Mouse (Mus musculus) spleen, embryonic (tissue): ENCODE data around the gene Tnfsf4.

Experiments
- CTCF ChIA-PET: fragments of 350-600 bp; sonication (Branson Sonifier 250); formaldehyde crosslinking; loops from one replicate; lab custom pipeline; 2022; lab: Charles Lee

The Tnfsf4 gene

GRCm38 (mm10) chr1:161394931-161395459, at the start of gene Tnfsf4:
Tnfsf4 (plus strand) TSS chr1:161395409.
- CTCF ChIA-PET, result interaction anchor here (0.7 kb wide), 1 partner anchor 48 kb away, joined by 5 read pairs; no protein-coding TSS in a partner anchor

- CTCF ChIA-PET, result no interaction called here
These were observed 44.2 kb upstream of the Tnfsf4 start for GRCm38 (mm10) chr1:161350981-161351380.

- CTCF ChIA-PET, result no interaction called here
These were observed 30.2 kb upstream of the Tnfsf4 start for GRCm38 (mm10) chr1:161365006-161365405.

- CTCF ChIA-PET, result no interaction called here
These were observed 23.3 kb upstream of the Tnfsf4 start for GRCm38 (mm10) chr1:161371919-161372318.

GRCm38 (mm10) chr1:161375866-161376265, 19.3 kb upstream of the Tnfsf4 start:
- CTCF ChIA-PET, result interaction anchor here (0.5 kb wide), 1 partner anchor 31 kb away, joined by 3 read pairs; no protein-coding TSS in a partner anchor

- CTCF ChIA-PET, result no interaction called here
These were observed 16.6 kb upstream of the Tnfsf4 start for GRCm38 (mm10) chr1:161378571-161378970.

- CTCF ChIA-PET, result no interaction called here
These were observed 15.4 kb upstream of the Tnfsf4 start for GRCm38 (mm10) chr1:161379685-161380424.

GRCm38 (mm10) chr1:161380425-161380780, 14.8 kb upstream of the Tnfsf4 start:
- CTCF ChIA-PET, result no interaction called here

- CTCF ChIA-PET, result interaction anchor here (0.9 kb wide), 1 partner anchor 298 kb away, joined by 3 read pairs; no protein-coding TSS in a partner anchor
These were observed 5.1 kb upstream of the Tnfsf4 start for GRCm38 (mm10) chr1:161390066-161390465.

GRCm38 (mm10) chr1:161392906-161393305, 2.3 kb upstream of the Tnfsf4 start:
- CTCF ChIA-PET, result no interaction called here

GRCm38 (mm10) chr1:161395610-161396009, 401 bp downstream of the Tnfsf4 start:
- CTCF ChIA-PET, result interaction anchor here (0.7 kb wide), 2 partner anchors 49 to 1097 kb away, joined by 4 to 5 read pairs; no protein-coding TSS in a partner anchor

GRCm38 (mm10) chr1:161396351-161396750, 1.1 kb downstream of the Tnfsf4 start:
- CTCF ChIA-PET, result interaction anchor here (0.7 kb wide), 1 partner anchor 1098 kb away, joined by 4 read pairs; no protein-coding TSS in a partner anchor

GRCm38 (mm10) chr1:161400126-161400525, 4.9 kb downstream of the Tnfsf4 start:
- CTCF ChIA-PET, result interaction anchor here (0.6 to 1.5 kb wide), 3 partner anchors 45 to 288 kb away, joined by 3 to 6 read pairs (median 3); no protein-coding TSS in a partner anchor

- CTCF ChIA-PET, result no interaction called here
These were observed 7.9 kb downstream of the Tnfsf4 start for GRCm38 (mm10) chr1:161403061-161403460.

- CTCF ChIA-PET, result interaction anchor here (0.7 kb wide), 2 partner anchors 30 to 1012 kb away, joined by 3 read pairs; no protein-coding TSS in a partner anchor
These were observed 11.3 kb downstream of the Tnfsf4 start for GRCm38 (mm10) chr1:161406480-161406879.

- CTCF ChIA-PET, result no interaction called here
These were observed 24.7 kb downstream of the Tnfsf4 start for GRCm38 (mm10) chr1:161419926-161420325.

- CTCF ChIA-PET, result no interaction called here
These were observed 25.4 kb downstream of the Tnfsf4 start for GRCm38 (mm10) chr1:161420646-161421045.

- CTCF ChIA-PET, result interaction anchor here (0.5 kb wide), 1 partner anchor 28 kb away, joined by 3 read pairs; no protein-coding TSS in a partner anchor
These were observed 31.3 kb downstream of the Tnfsf4 start for GRCm38 (mm10) chr1:161426277-161427056.

GRCm38 (mm10) chr1:161427057-161427311, 31.8 kb downstream of the Tnfsf4 start:
- CTCF ChIA-PET, result no interaction called here

GRCm38 (mm10) chr1:161435781-161436180, 40.6 kb downstream of the Tnfsf4 start:
- CTCF ChIA-PET, result no interaction called here

GRCm38 (mm10) chr1:161436503-161436902, 41.3 kb downstream of the Tnfsf4 start:
- CTCF ChIA-PET, result no interaction called here

GRCm38 (mm10) chr1:161444858-161445257, 49.6 kb downstream of the Tnfsf4 start:
- CTCF ChIA-PET, result interaction anchor here (0.7 kb wide), 1 partner anchor 45 kb away, joined by 3 read pairs; no protein-coding TSS in a partner anchor
